Comparison of ENCODE assay signal across 8 mouse cellular contexts in genomic region chr6:14522742-14523141, GRCm38 (mm10).
A peak's percentile ranks its signal among the peaks of the same experiment; 100 is the strongest.
DNase-seq lines count a peak whose midpoint lies in the region; ATAC-seq and TF ChIP-seq lines count a peak whose summit lies in the region.

No protein-coding gene starts in this region.

- CTCF ChIA-PET in Patski (lab: Charles Lee) = no interaction called here

- no peak for ATAC-seq in Patski

- in situ Hi-C loops in Patski (cut with MboI; ENCODE audit: low pct_unique_long_range_greater_than_20kb) = loop anchor here (25.0 kb wide), 1 partner anchor 960 kb away; no protein-coding TSS in a partner anchor

- H3K27me3 ChIP-seq in Patski = no peaks in the 10 kb centered on the region

- TF ChIP-seq CTCF in Patski (IDR thresholded peaks at IDR 0.05) = peak; percentile 45

- POLR2A ChIA-PET in Patski (lab: Charles Lee) = no interaction called here

- peak; percentile 24 to 25 for DNase-seq in cerebellum, postnatal 10 days
- no peak for DNase-seq in cerebellum, postnatal 4 days (ENCODE audit: low spot score in 2 of 2)
- peak; percentile 11 for DNase-seq in layer of hippocampus, adult 11-12 months (ENCODE audit: low spot score)
- no peak for DNase-seq in layer of hippocampus, postnatal 10 days (ENCODE audit: low spot score in 2 of 2)
- DNase-seq in 3134 (ENCODE audit: extremely low read depth, insufficient read length, low spot score) = peak; percentile 9
- DNase-seq in Patski (ENCODE audit: low read depth, low spot score) = no peak
- no peak for DNase-seq in urinary bladder, postnatal 14 days (ENCODE audit: low spot score)
- no peak for DNase-seq in spleen, adult 18-20 months

Comparison
In these comparisons a context has a peak if more than half of its experiments do, and no peak if none do; other contexts are left out.
1. DNase-seq: peak in cerebellum, postnatal 10 days (2 of 2), layer of hippocampus, adult 11-12 months (single experiment) and 3134 (single experiment); none in cerebellum, postnatal 4 days (0 of 2), layer of hippocampus, postnatal 10 days (0 of 2), Patski (single experiment), urinary bladder, postnatal 14 days (single experiment) and spleen, adult 18-20 months (0 of 2).